ENCODE assay signal across 1 mouse cellular context in the genomic region with DNA sequence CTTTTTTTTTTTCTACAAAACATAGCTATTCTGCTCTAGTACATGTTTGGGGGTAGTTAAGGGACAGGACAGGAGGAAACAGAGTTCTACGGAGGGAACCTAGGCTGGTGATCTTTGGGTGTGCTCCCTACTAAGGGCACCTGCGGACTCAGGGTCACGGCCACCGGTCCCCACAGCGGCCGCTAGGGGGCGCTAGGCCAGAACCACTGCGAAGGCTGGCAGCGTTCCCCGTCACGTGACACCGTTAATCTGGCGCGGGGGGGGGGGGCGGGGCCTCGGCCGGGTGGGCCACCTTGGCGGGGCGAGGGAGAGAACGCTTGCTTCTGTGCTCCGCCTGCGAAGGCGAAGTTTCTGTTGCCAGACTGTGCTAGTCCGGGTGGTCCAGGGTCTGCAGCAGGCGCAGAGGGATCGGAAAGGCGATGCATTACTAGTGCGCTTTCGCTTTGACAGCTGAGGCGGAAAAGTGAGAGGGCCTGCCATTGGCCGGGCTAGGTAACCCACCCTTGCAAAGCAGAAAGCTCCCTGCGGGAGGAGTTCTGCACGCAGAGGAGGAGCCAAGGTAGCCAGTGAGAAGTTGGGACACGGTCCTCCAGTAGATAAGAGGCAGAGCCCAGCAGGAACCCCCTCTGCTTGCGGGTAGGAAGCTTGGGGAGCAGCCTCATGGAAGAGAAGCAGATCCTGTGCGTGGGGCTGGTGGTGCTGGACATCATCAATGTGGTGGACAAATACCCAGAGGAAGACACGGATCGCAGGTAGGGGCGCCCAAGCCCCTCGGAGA.
A peak's percentile ranks its signal among the peaks of the same experiment; 100 is the strongest.
TF ChIP-seq lines count a peak whose summit lies in the region.

Gene Khk (plus strand): TSS at position 176 of the 778 bp plus-strand sequence.

TF ChIP-seq in MEL, 35 proteins besides CTCF, POLR2A, EP300 and RAD21 (continued from another document):
- TF ChIP-seq HCFC1 (IDR thresholded peaks at IDR 0.05; ENCODE audit: low read depth, low read length) = peak; percentile 73
- peak; percentile 86; the same call in 1 of the 2 replicates for TF ChIP-seq MXI1 (IDR thresholded peaks at IDR 0.05; ENCODE audit: low read depth, low read length)
- TF ChIP-seq POLR2AphosphoS5 (IDR thresholded peaks at IDR 0.05; ENCODE audit: borderline replicate concordance, low read depth, low read length) = peak; percentile 90; the same call in 1 of the 2 replicates
- no peak for TF ChIP-seq MAFK (IDR thresholded peaks at IDR 0.05; ENCODE audit: borderline replicate concordance, low read depth, low read length)
- no peak for TF ChIP-seq MEF2A (IDR thresholded peaks at IDR 0.05; ENCODE audit: extremely low read depth, insufficient replicate concordance, low read depth, low read length, poor library complexity, severe bottlenecking)
- peak; percentile 92 for TF ChIP-seq MAZ (IDR thresholded peaks at IDR 0.05; ENCODE audit: low read depth, low read length)
- TF ChIP-seq USF2 (IDR thresholded peaks at IDR 0.05; ENCODE audit: borderline replicate concordance in 1 of 2, insufficient read depth in 1 of 2, low read depth in 1 of 2, low read length in 2 of 2) = peak; percentile 75 to 92
- TF ChIP-seq MYB (IDR thresholded peaks at IDR 0.05; ENCODE audit: low read depth, low read length) = no peak
- TF ChIP-seq CHD1 (IDR thresholded peaks at IDR 0.05; ENCODE audit: low read depth, low read length) = peak; percentile 96; the same call in 1 of the 2 replicates
- 0 out of 2 replicates have a peak, but pooled peaks have one; percentile 43 for TF ChIP-seq E2F4 (IDR thresholded peaks at IDR 0.05; ENCODE audit: borderline replicate concordance, low read depth, low read length)
- TF ChIP-seq USF1 (IDR thresholded peaks at IDR 0.05; ENCODE audit: low read depth, low read length) = peak; percentile 99
